Mouse (Mus musculus) layer of hippocampus, adult 2 months (tissue): ENCODE data around the gene Sstr2. TPM values are rescaled to one million over a fixed set of nuclear protein-coding genes. Genes with fewer than 3 reads are reported as not detected.
A peak's percentile ranks its signal among the peaks of the same experiment; 100 is the strongest.

Source experiments
- DNase-seq, 2 experiments: peaks; one replicate each; pipeline ENCODE4 v3.0.0; 2022; ENCODE audit warnings: low spot score in 2 of 2
- H3K27ac ChIP-seq: fragments of 200-600 bp; 2 replicates; pipeline ENCODE4 v1.8.1; 2022
- H3K4me3 ChIP-seq: fragments of 200-600 bp; 2 replicates; pipeline ENCODE4 v1.8.1; 2022; ENCODE audit warnings: mild to moderate bottlenecking
- CTCF ChIP-seq: fragments of 200-600 bp; conservative IDR thresholded peaks from 2 replicates; pipeline ENCODE4 v1.8.1; 2022; ENCODE audit warnings: antibody characterized with exemption, mild to moderate bottlenecking, moderate library complexity
- total RNA-seq, 2 experiments: library from RNA; stranded (reverse); gene quantifications; 2 replicates each; pipeline ENCODE4 v1.2.3; 2021

Gene Sstr2
- total RNA-seq, 2 experiments from 2014 or later, result 22.0 to 23.2 TPM

DNA sequence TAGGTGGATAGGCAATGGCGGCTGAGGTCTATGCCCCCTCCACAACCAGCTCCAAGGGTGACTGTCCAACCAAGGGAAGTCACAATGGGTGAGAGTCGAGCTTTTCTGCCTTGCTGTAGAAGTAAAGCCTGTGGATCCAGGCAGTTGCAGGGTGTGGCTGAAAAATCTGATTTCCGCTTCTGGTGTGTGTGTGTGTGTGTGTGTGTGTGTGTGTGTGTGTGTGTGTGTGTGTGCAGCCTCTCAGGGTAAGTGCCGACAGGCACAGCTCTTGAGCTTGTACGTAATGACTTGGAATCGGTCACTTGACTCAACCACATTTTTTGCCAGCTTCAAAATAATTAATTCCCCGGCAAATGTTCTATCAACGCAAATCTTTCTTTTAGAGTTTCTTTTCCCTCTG lies 12.2 kb downstream of the Sstr2 start:
- Histone ChIP-seq H3K4me3 (no peak overlapping the region), H3K27ac (no peak overlapping the region)
- TF ChIP-seq CTCF, result no peak
- DNase-seq, result no peak

DNA sequence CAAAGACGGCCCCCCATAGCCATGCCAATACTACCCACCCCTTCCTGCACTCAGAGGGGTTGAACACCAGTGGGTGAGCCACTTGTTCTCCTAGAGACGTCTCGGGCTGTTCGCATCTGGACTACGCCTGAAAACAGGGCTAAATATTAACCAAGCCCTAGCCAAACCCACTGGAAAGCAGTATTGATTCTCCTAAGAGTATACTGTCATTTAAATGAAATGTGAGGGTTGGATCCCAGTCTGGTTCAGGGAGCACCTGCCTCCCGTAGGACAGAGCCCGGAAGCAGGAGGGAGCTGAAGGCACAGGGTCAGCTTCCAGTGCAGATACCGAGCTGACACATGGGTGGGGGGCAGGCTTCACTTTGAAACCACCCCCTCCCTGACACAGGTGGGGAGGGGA lies 12.7 kb downstream of the Sstr2 start:
- DNase-seq, result no peak
- Histone ChIP-seq H3K27ac (no peak overlapping the region), H3K4me3 (no peak overlapping the region)
- TF ChIP-seq CTCF, result no peak

DNA sequence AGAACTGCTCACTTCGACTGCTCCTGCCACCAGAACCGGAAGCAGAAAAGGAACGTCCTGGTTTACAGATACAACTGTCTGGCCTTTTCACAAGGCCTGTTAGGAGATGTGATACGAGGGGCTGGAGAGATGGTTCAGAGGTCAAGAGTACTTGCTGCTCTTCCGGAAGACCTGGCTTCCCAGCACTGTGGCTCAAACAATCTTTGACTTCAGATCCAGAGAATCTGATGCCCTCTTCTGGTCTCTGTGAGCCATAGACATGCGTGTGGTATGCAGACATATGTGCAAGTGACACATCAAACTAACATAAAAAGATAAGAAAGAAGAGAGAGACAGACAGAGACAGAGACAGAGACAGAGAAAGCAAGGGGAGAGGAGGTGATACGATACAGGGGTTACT lies 13.2 kb downstream of the Sstr2 start:
- peak; percentile 19 for TF ChIP-seq CTCF
- DNase-seq, result no peak
- no peak overlapping the region for H3K27ac ChIP-seq
- no peak overlapping the region for H3K4me3 ChIP-seq

DNA sequence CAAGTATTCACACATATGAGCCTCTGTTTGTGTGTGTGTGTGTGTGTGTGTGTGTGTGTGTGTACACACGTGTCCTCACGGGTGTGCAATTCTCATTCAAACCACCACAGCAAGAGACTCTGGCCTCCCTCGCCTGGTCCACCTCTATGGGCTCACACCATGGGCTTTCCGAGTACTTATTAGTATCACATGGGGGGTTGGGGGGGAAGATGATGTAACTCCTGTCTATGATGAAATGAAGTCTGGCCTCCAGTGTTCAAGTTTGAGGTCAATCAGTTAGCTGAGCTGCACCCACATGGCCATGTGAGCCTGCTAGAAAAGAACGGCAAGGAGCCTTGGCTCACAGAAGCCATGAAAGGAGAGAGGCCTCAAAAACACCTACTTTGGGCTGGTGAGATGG lies 14.3 kb downstream of the Sstr2 start:
- DNase-seq, result no peak
- no peak for TF ChIP-seq CTCF
- H3K27ac ChIP-seq, result no peak overlapping the region
- H3K4me3 ChIP-seq, result no peak overlapping the region

DNA sequence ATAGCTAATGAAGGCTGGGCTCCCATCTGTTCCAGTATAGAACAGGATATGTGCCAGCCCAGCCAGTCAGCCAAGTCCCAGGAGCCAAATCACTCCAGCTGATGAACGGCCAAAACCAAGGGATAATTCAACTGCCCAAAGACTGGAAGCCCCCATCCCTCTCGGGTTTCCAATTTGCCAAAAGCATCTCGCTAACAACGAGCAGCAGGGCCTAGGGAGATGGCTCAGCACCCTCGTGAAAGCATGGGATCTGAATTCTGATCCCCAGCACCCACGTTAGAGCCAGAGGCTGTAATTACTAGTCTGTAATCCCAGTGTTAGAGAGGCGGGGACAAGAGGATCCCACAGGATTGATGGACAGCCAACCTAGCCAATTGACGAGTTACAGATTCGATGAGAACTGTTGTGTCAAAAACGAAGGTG lies 15.6 kb downstream of the Sstr2 start:
- no peak for TF ChIP-seq CTCF
- H3K4me3 ChIP-seq, result no peak overlapping the region
- no peak overlapping the region; the same call in 1 of the 2 replicates for H3K27ac ChIP-seq
- no peak for DNase-seq

DNA sequence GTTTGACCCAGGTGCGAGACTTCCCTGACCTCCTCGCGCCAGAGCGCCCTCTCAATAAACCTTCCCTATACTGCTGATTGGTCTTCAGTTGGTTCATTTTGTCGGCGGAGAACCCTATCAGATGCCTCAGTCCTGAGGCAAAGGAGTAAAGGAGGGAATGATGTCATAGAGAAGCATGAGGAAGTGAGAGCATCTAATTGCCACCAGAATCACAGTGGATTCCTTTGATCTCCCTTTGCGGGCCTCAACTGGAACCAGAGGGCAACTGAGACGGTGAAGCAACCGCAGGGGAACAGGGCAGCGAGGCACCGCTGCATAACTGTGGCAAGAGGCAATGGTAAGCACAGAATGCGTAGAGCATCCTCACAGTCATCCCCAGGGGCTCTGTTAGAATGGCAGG lies 19.5 kb downstream of the Sstr2 start:
- no peak for TF ChIP-seq CTCF
- no peak for DNase-seq
- no peak overlapping the region for H3K4me3 ChIP-seq
- H3K27ac ChIP-seq, result no peak overlapping the region

DNA sequence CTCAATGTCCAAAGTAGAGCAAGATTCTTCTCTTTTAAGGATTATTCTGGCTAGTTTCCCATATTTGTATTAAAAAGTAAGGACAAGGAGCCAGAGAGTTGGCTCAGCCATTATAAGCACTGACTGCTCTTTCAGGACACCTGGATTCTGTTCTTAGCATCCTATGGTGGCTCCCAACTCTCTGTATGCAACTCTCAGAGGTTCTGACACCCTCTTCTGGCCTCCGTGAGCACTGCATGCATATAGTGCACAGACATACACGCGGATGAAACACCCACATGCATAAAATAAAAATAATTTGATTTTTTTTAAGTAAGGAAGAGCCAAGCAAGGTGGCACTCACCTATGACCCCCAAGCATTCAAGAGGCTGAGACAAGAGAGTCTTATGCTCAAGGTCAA lies 26.0 kb downstream of the Sstr2 start:
- no peak for DNase-seq
- peak; percentile 33; the same call in 1 of the 2 replicates for TF ChIP-seq CTCF
- H3K4me3 ChIP-seq, result no peak overlapping the region

DNA sequence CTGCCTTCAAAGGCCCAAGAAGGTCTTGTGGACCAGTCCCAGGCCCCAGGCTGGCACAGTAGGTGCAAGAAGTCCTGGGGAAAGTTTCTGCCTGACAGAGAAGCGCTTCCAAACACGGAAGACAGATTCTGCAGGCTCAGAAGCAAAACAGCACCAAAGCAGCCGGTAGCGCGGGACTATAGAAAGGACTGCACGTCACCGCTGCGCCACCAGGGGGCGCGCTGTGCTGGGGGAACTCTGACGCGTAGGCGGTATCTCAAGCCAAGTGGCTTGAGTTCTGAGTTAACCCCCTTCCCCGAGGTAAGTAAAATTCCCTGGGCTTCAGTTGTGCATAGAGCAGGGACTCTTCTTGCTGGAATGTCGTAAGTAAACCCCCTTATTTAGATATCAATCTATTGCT lies 29.0 kb downstream of the Sstr2 start:
- TF ChIP-seq CTCF, result peak; percentile 100
- H3K27ac ChIP-seq, result peak overlapping the region; percentile 100; the same call in 1 of the 2 replicates
- H3K4me3 ChIP-seq, result no peak overlapping the region; the same call in 1 of the 2 replicates
- DNase-seq, result peak; percentile 78 to 91

More for the DNA sequence above, 26.0 kb downstream of the Sstr2 start:
- no peak overlapping the region for H3K27ac ChIP-seq

DNA sequence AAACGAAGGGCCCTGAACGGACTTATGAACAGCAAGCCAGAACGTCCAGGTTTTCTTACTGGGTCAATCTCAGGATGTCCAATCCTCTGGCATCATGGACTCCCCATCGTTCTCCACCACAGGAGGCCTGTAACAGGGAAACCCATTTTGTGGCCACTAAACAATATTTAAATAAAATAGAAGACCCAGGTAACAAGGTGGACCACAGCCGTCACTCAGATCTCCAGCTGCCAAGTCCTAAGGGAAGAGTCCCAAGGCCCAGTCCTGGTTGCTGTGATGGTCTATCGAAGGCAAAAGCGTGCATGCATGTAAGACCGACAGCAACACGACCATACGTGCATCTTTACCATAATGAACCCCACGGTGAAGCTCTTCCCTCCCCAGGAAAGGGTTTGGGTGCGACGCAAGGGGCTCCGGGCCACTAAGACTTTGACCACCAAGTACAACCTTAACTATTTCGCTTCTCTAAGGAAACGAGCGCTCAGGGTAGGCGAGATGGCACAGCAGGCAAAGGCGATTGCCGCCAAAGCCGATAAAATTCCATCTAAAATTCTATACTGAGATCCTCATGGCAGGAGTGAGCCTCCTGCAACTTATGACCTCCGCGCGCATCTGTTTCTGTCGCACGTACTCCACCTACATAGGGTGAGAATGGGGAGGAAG lies 29.7 kb downstream of the Sstr2 start, which contains the start of gene Cog1:
Gene Cog1 (plus strand): TSS at position 480 of the 663 bp plus-strand sequence.
- TF ChIP-seq CTCF, result no peak
- Histone ChIP-seq H3K27ac (peak within 1 kb of the TSS; percentile 100), H3K4me3 (peak within 1 kb of the TSS; percentile 99)
- no peak for DNase-seq

DNA sequence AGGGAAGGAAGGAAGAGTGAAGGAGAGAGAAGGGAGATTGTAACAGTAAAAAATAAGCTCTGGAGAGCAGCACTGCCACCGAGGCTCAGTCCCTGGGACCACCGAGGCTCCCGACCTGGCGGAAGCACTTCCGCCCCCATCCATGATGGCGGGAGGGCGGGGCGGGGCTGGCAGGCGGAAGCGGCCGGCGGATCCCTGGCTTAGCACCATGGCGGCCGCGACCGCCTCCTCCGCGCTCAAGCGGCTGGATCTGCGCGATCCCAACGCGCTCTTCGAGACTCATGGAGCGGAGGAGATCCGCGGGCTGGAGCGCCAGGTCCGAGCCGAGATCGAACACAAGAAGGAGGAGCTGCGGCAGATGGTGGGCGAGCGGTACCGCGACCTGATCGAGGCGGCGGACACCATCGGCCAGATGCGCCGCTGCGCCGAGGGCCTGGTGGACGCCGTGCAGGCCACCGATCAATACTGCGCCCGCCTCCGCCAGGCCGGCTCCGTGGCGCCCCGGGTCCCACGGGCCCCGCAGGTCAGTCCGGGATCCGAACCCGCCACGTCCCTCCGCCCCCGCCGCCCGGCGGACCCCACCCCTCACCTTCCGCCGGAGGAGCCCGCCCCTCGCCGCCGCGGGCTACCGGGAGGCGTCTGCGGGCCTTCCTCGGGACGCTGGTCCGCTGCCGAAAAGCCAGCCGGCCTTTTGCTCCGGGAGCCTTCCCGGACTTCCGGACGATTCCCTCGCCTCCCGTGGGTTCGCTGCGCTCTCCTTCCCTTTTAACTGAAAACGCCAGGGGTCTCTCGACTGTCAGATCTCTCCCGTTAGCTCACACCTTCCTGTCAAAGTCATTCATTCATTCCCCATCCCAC lies 30.4 kb downstream of the Sstr2 start, which contains the start of gene Slc39a11:
Gene Slc39a11 (minus strand): TSS at position 727 of the 858 bp plus-strand sequence.
- Histone ChIP-seq H3K27ac (peak within 1 kb of the TSS; percentile 100), H3K4me3 (peak within 1 kb of the TSS; percentile 99)
- peak; percentile 11; the same call in 1 of the 2 replicates for TF ChIP-seq CTCF
- DNase-seq, result peak in 1 of 2 experiments; percentile 61

DNA sequence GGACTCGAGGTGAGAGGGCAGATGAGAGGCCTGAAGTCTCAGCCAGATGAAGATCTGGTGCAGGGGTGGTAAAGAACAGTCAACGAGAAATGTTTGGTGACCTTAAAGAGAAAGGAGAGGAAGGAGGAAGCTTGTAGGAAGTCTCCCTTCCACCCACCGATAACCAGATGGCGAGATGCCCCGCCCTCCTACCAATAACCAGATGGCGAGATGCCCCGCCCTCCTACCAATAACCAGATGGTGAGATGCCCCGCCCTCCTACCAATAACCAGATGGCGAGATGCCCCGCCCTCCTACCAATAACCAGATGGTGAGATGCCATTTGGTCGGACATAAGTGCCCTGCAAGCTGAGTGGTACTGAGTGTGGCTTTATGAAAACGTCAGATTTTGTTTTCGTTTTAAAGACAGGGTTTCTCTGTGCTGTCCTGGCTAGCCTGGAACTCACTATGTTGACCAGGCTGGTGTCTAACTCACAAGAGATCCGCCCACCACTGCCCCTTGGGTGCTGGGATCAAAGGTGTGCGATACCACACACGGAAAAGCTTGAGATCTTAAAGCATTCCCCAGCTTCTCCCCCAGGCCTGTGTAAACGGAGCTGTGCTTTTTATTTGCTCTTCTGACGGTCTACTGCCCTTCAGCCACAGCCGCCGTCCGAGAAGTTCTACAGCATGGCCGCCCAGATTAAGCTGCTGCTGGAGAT lies 32.2 kb downstream of the Sstr2 start:
- DNase-seq, result peak in 1 of 2 experiments; percentile 37
- TF ChIP-seq CTCF, result no peak
- peak overlapping the region; percentile 99 for H3K4me3 ChIP-seq
- H3K27ac ChIP-seq, result peak overlapping the region; percentile 100

DNA sequence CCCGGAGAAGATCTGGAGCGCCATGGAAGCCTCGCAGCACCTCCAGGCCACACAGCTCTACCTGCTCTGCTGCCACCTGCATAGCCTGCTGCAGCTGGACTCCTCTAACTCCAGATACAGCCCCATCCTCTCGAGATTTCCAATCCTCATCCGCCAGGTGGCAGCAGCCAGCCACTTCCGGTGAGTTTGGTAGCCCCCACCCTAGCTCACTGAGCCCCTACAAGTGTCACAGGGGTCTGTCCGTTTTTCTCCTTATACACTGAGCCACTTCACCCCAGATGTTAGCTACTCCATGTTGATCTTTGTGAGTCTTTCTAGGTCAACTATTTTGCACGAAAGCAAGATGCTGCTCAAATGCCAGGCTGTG lies 32.7 kb downstream of the Sstr2 start:
- TF ChIP-seq CTCF, result peak; percentile 73
- DNase-seq, result peak in 1 of 2 experiments; percentile 44
- peak overlapping the region; percentile 100 for H3K27ac ChIP-seq
- no peak overlapping the region; the same call in 1 of the 2 replicates for H3K4me3 ChIP-seq

DNA sequence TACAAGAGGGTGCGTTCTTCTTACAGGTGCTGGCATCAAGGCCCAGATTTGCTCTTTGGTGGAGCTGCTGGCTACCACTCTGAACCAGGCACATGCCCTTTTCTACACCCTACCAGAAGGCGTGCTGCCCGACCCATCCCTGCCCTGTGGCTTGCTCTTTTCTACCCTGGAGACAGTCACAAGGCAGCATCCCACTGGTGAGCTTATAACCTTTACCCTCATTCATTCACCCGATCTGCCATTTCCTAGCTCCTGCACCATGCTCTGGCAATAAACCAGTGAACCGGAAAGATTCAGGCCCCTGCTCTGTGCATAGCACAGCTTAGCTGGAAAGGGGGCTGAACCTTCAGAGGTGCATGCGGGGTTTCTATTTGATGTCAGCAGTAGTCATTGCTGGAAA lies 33.4 kb downstream of the Sstr2 start:
- no peak overlapping the region for H3K4me3 ChIP-seq
- DNase-seq, result no peak
- peak overlapping the region; percentile 100; the same call in 1 of the 2 replicates for H3K27ac ChIP-seq
- no peak for TF ChIP-seq CTCF
